30 mouse cellular contexts compared by ENCODE assay signal in genomic region chr12:50187332-50187731, GRCm38 (mm10).
DNase-seq lines count a peak whose midpoint lies in the region; ATAC-seq and TF ChIP-seq lines count a peak whose summit lies in the region.
"Had no signal": no experiment of that assay in that cellular context is flagged by ENCODE, and none has a peak within 500 bp of the region (broad histone marks: within the 10 kb centered on the region; RNA-seq: fewer than 3 reads in every experiment).

No protein-coding gene starts in this region.

- DNase-seq in brain, embryonic 14.5 days (ENCODE audit: low read depth): peak; percentile 61
- no peak for DNase-seq in forebrain, embryonic 11.5 days (ENCODE audit: low spot score)
- no peak for DNase-seq in forebrain, embryonic 14.5 days (ENCODE audit: low spot score)
- DNase-seq in forebrain, postnatal 0 days: peak; percentile 54
- DNase-seq in spleen, adult 18-20 months: no peak
- DNase-seq in gastrocnemius, postnatal 14 days: no peak
- no peak for DNase-seq in embryo, embryonic 10 days (ENCODE audit: low spot score)
- DNase-seq: adrenal gland, adult 8-10 months; adrenal gland, postnatal 25 days; cerebellum, adult 2 months; cerebellum, adult 9-11 months; cerebellum, postnatal 25 days; embryo, embryonic 11 days; gastrocnemius, adult 2 months; gastrocnemius, postnatal 25 days; heart, adult 18-20 months; heart, postnatal 10 days; heart, postnatal 36 days; kidney, adult 11 months had no signal

- peaks cover 5% of the 10 kb centered on the region for H3K4me1 ChIP-seq in forebrain, embryonic 11.5 days (replicated peaks; ENCODE audit: control insufficient read depth, insufficient read depth, low read length)
- H3K4me1 ChIP-seq in forebrain, embryonic 14.5 days (ENCODE audit: control insufficient read depth, insufficient read depth, low read length): peaks cover 14% of the 10 kb centered on the region
- H3K4me1 ChIP-seq in forebrain, postnatal 0 days (ENCODE audit: insufficient read depth): 0 out of 2 replicates have a peak, but pooled peaks cover 10% of the 10 kb centered on the region
- H3K4me1 ChIP-seq: heart, embryonic 12.5 days; heart, embryonic 15.5 days; intestine, embryonic 15.5 days had no signal

- H3K4me2 ChIP-seq in forebrain, embryonic 11.5 days (ENCODE audit: low read depth, low read length, severe bottlenecking): no peak overlapping the region
- H3K4me2 ChIP-seq in forebrain, embryonic 14.5 days (ENCODE audit: low read length): no peak overlapping the region
- H3K4me2 ChIP-seq in forebrain, postnatal 0 days (ENCODE audit: low read depth): no peak overlapping the region
- H3K4me2 ChIP-seq: embryonic facial prominence, embryonic 13.5 days; heart, embryonic 12.5 days; heart, embryonic 15.5 days; hindbrain, embryonic 13.5 days; intestine, embryonic 15.5 days had no signal

- intact Hi-C loops in gastrocnemius, postnatal 14 days (cut with DNase I; ENCODE audit: low total_unique reads): no loop called here

- TF ChIP-seq POLR2A in brain, embryonic 14.5 days (IDR thresholded peaks at IDR 0.05; ENCODE audit: borderline replicate concordance, extremely low read depth, insufficient read depth, insufficient read length, poor library complexity, severe bottlenecking): no peak

- no peak overlapping the region for H3K9ac ChIP-seq in forebrain, embryonic 11.5 days (ENCODE audit: low read length)
- H3K9ac ChIP-seq in forebrain, embryonic 14.5 days (ENCODE audit: low read length): no peak overlapping the region
- H3K9ac ChIP-seq in forebrain, postnatal 0 days: no peak overlapping the region
- H3K9ac ChIP-seq: embryonic facial prominence, embryonic 13.5 days; heart, embryonic 12.5 days; heart, embryonic 15.5 days; hindbrain, embryonic 13.5 days; intestine, embryonic 15.5 days had no signal

- ATAC-seq in forebrain, embryonic 11.5 days (replicated peaks; ENCODE audit: low FRiP score): peak; percentile 60
- no peak for ATAC-seq in forebrain, embryonic 14.5 days
- no peak for ATAC-seq in forebrain, postnatal 0 days
- ATAC-seq: activated CD4-positive, CD25-positive, alpha-beta regulatory T cell, adult 4 months; CD4-positive, CD25-positive, alpha-beta regulatory T cell, adult 4 months; hindbrain, embryonic 16.5 days; intestine, embryonic 15.5 days had no signal

- 0 out of 2 replicates have a peak overlapping the region, but pooled peaks have one; percentile 41 for H3K27ac ChIP-seq in forebrain, embryonic 11.5 days (ENCODE audit: low read depth, low read length)
- H3K27ac ChIP-seq in forebrain, embryonic 14.5 days (ENCODE audit: low read depth, low read length): 0 out of 2 replicates have a peak overlapping the region, but pooled peaks have one; percentile 59
- H3K27ac ChIP-seq in forebrain, postnatal 0 days (ENCODE audit: low read depth, low read length): no peak overlapping the region
- H3K27ac ChIP-seq: embryonic facial prominence, embryonic 10.5 days; embryonic facial prominence, embryonic 13.5 days; gastrocnemius, adult 2 months; heart, embryonic 15.5 days; hindbrain, embryonic 10.5 days; hindbrain, embryonic 13.5 days; intestine, embryonic 15.5 days had no signal

- H3K36me3 ChIP-seq in forebrain, embryonic 11.5 days (ENCODE audit: control insufficient read depth, insufficient read depth, low read length): no peaks in the 10 kb centered on the region
- no peaks in the 10 kb centered on the region for H3K36me3 ChIP-seq in forebrain, embryonic 14.5 days (ENCODE audit: control insufficient read depth, insufficient read depth, low read length)
- no peaks in the 10 kb centered on the region for H3K36me3 ChIP-seq in forebrain, postnatal 0 days (ENCODE audit: insufficient read depth)
- H3K36me3 ChIP-seq: embryonic facial prominence, embryonic 10.5 days; embryonic facial prominence, embryonic 13.5 days; heart, embryonic 12.5 days; heart, embryonic 15.5 days; hindbrain, embryonic 10.5 days; hindbrain, embryonic 13.5 days; intestine, embryonic 15.5 days had no signal

- no peaks in the 10 kb centered on the region for H3K9me3 ChIP-seq in forebrain, embryonic 11.5 days (ENCODE audit: control insufficient read depth, low read length)
- H3K9me3 ChIP-seq in forebrain, embryonic 14.5 days (replicated peaks; ENCODE audit: control insufficient read depth, low read length): no peaks in the 10 kb centered on the region
- no peaks in the 10 kb centered on the region for H3K9me3 ChIP-seq in forebrain, postnatal 0 days (ENCODE audit: low read length)
- H3K9me3 ChIP-seq: embryonic facial prominence, embryonic 10.5 days; embryonic facial prominence, embryonic 13.5 days; heart, embryonic 12.5 days; heart, embryonic 15.5 days; hindbrain, embryonic 10.5 days; hindbrain, embryonic 13.5 days; intestine, embryonic 15.5 days had no signal

- 9% methylated on average over 1 of the region's 1 CpGs for WGBS in forebrain, embryonic 11.5 days
- 15% methylated on average over 1 of the region's 1 CpGs for WGBS in forebrain, embryonic 14.5 days
- 30% methylated on average over 1 of the region's 1 CpGs for WGBS in forebrain, postnatal 0 days

- H3K27me3 ChIP-seq in forebrain, embryonic 11.5 days (ENCODE audit: control insufficient read depth, insufficient read depth, low read length): no peaks in the 10 kb centered on the region
- H3K27me3 ChIP-seq in forebrain, embryonic 14.5 days (replicated peaks; ENCODE audit: control insufficient read depth, insufficient read depth, low read length): no peaks in the 10 kb centered on the region
- H3K27me3 ChIP-seq in forebrain, postnatal 0 days (ENCODE audit: insufficient read depth, low read length): no peaks in the 10 kb centered on the region
- H3K27me3 ChIP-seq: embryonic facial prominence, embryonic 13.5 days; heart, embryonic 12.5 days; heart, embryonic 15.5 days; hindbrain, embryonic 13.5 days; intestine, embryonic 15.5 days had no signal

- no peak overlapping the region for H3K4me3 ChIP-seq in forebrain, embryonic 11.5 days (ENCODE audit: low read depth, low read length)
- no peak overlapping the region for H3K4me3 ChIP-seq in forebrain, embryonic 14.5 days (ENCODE audit: low read depth, low read length)
- H3K4me3 ChIP-seq in forebrain, postnatal 0 days (ENCODE audit: low read depth, low read length): no peak overlapping the region
- H3K4me3 ChIP-seq: embryonic facial prominence, embryonic 10.5 days; embryonic facial prominence, embryonic 13.5 days; erythroblast, embryonic 14.5 days; gastrocnemius, adult 2 months; heart, embryonic 12.5 days; heart, embryonic 15.5 days; hindbrain, embryonic 10.5 days; hindbrain, embryonic 13.5 days; intestine, embryonic 15.5 days had no signal

- no peak for TF ChIP-seq CTCF in brain, embryonic 14.5 days (IDR thresholded peaks at IDR 0.05; ENCODE audit: borderline replicate concordance, extremely low read depth, insufficient read depth, insufficient read length)
- TF ChIP-seq CTCF in forebrain, postnatal 0 days (IDR thresholded peaks at IDR 0.05; ENCODE audit: low read depth): no peak

Comparison
In these comparisons a context has a peak if more than half of its experiments do, and no peak if none do; other contexts are left out.
1. DNase-seq: peak in brain, embryonic 14.5 days (single experiment) and forebrain, postnatal 0 days (single experiment); none in forebrain, embryonic 11.5 days (single experiment), forebrain, embryonic 14.5 days (single experiment), spleen, adult 18-20 months (0 of 2), gastrocnemius, postnatal 14 days (single experiment) and embryo, embryonic 10 days (single experiment).